Mouse (Mus musculus): ENCODE measurements around the gene Capzb. TPM values are rescaled to one million over a fixed set of nuclear protein-coding genes. Genes with fewer than 3 reads are reported as not detected.

The Capzb gene
- polyA plus RNA-seq, 1 experiment from 2014 or later, result 330 TPM

Small RNAs within 50 kb of the gene (microRNA-seq; reads per million reads assigned to microRNA genes)
- 2.4 reads per million, percentile 9 among the genes with 10 or more reads in this experiment for gene Gm24245
- gene Gm25732, result 0.74 reads per million

Other genes with a start within 250 kb of the Capzb start
- gene Rnf186, start 225.8 kb upstream of the Capzb start, polyA plus RNA-seq (2015; fragmentation: Nextera tagmentation; extraction: Ambion mirVana), result 0.58 TPM in 1 of 2 replicates, not detected in the other
- 0.64 and 0.75 TPM in 2 replicates for gene Tmco4, start 220.0 kb upstream of the Capzb start, polyA plus RNA-seq (2015; fragmentation: Nextera tagmentation; extraction: Ambion mirVana)
- 0.50 and 0.56 TPM in 2 replicates for gene Htr6, start 117.3 kb upstream of the Capzb start, polyA plus RNA-seq (2015; fragmentation: Nextera tagmentation; extraction: Ambion mirVana)
- 42.3 and 50.7 TPM in 2 replicates for gene Nbl1, start 99.9 kb upstream of the Capzb start, polyA plus RNA-seq (2015; fragmentation: Nextera tagmentation; extraction: Ambion mirVana)
- gene Minos1, start 61.8 kb upstream of the Capzb start, polyA plus RNA-seq (2015; fragmentation: Nextera tagmentation; extraction: Ambion mirVana), result 323 and 328 TPM in 2 replicates
- gene Pqlc2, start 117.8 kb downstream of the Capzb start, polyA plus RNA-seq (2015; fragmentation: Nextera tagmentation; extraction: Ambion mirVana), result 16.3 TPM in 2 replicates
- 68.5 and 72.1 TPM in 2 replicates for gene Akr7a5, start 117.8 kb downstream of the Capzb start, polyA plus RNA-seq (2015; fragmentation: Nextera tagmentation; extraction: Ambion mirVana)
- gene Mrto4, start 159.7 kb downstream of the Capzb start, polyA plus RNA-seq (2015; fragmentation: Nextera tagmentation; extraction: Ambion mirVana), result 81.7 and 88.6 TPM in 2 replicates
- gene Emc1, start 159.7 kb downstream of the Capzb start, polyA plus RNA-seq (2015; fragmentation: Nextera tagmentation; extraction: Ambion mirVana), result 47.6 and 50.8 TPM in 2 replicates
- gene Ubr4, start 159.7 kb downstream of the Capzb start, polyA plus RNA-seq (2015; fragmentation: Nextera tagmentation; extraction: Ambion mirVana), result 101 and 111 TPM in 2 replicates

Data from midbrain, embryonic 15.5 days (tissue).